ENCODE assay signal across 9 mouse cellular contexts in the genomic region with DNA sequence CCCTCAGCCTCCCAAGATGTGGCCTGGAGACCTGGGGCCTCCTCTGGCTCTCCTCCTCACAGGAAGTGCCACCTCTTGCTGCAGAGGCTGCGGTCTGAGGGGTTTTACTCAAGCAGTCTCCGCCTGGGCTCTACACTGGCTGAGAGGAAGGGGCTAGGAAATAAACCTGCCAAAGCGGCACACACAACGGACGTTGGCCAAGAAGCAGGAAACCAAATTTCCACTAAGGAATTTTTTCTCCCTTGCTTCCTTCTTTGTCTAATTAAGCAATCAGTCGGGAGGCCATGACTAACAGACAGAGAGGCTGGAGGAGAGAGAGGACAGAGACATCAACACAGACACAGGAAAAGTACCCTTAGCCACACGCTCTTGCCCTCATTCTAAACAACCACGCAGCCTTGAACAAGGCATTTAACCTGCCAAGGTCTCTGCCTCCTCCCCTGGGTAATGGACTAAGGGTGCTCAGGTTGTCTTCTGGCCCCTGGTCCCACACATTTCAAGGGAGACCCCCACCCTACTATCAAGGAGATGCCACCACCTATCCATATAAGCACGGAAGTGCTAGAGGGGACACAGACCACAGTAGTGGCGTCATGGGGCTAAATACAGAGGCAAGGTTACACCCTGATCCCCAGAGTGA. TPM values are rescaled to one million over a fixed set of nuclear protein-coding genes. Genes with fewer than 3 reads are reported as not detected.
DNase-seq lines count a peak whose midpoint lies in the region; ATAC-seq and TF ChIP-seq lines count a peak whose summit lies in the region.
"Had no signal": no experiment of that assay in that cellular context is flagged by ENCODE, and none has a peak within 500 bp of the region (broad histone marks: within the 10 kb centered on the region; RNA-seq: fewer than 3 reads in every experiment).

No protein-coding gene starts in this region.

- H3K9me3 ChIP-seq in heart, embryonic 16.5 days (replicated peaks; ENCODE audit: control insufficient read depth, low read length), result peaks cover 3% of the 10 kb centered on the region; the same call in 1 of the 2 replicates
- H3K9me3 ChIP-seq in liver, embryonic 13.5 days (replicated peaks), result no peaks in the 10 kb centered on the region
- H3K9me3 ChIP-seq: hindbrain, embryonic 12.5 days had no signal

- TF ChIP-seq POLR2A in spleen, adult 2 months (IDR thresholded peaks at IDR 0.05; ENCODE audit: low read depth, low read length), result no peak

- H3K36me3 ChIP-seq in spleen, adult 2 months (ENCODE audit: control insufficient read depth, insufficient read depth, low read length), result no peaks in the 10 kb centered on the region
- no peaks in the 10 kb centered on the region for H3K36me3 ChIP-seq in heart, embryonic 16.5 days (ENCODE audit: control insufficient read depth, insufficient read depth)
- peaks cover 14% of the 10 kb centered on the region for H3K36me3 ChIP-seq in liver, embryonic 13.5 days
- H3K36me3 ChIP-seq: hindbrain, embryonic 12.5 days had no signal

- no peak overlapping the region; the same call in 1 of the 2 replicates for H3K4me3 ChIP-seq in spleen, adult 2 months (ENCODE audit: extremely low read depth, insufficient read depth, insufficient read length)
- no peak overlapping the region for H3K4me3 ChIP-seq in heart, embryonic 16.5 days (ENCODE audit: low read length)
- H3K4me3 ChIP-seq in liver, embryonic 13.5 days (replicated peaks), result no peak overlapping the region
- H3K4me3 ChIP-seq: hindbrain, embryonic 12.5 days had no signal

- H3K27ac ChIP-seq in spleen, adult 2 months (ENCODE audit: insufficient read depth, low read length), result peak overlapping the region; percentile 39
- H3K27ac ChIP-seq in heart, embryonic 16.5 days (ENCODE audit: low read length), result peak overlapping the region; percentile 33
- H3K27ac ChIP-seq in liver, embryonic 13.5 days, result peak overlapping the region; percentile 80
- H3K27ac ChIP-seq: hindbrain, embryonic 12.5 days had no signal

- WGBS in spleen, adult 2 months, result 22% methylated on average over 10 of the region's 10 CpGs
- WGBS in heart, embryonic 16.5 days, result 56% methylated on average over 10 of the region's 10 CpGs
- WGBS in liver, embryonic 13.5 days (ENCODE audit: insufficient replicate concordance), result 23% methylated on average over 10 of the region's 10 CpGs

- no peak for ATAC-seq in heart, embryonic 16.5 days (replicated peaks; ENCODE audit: extremely low read depth, insufficient read depth, low FRiP score)
- ATAC-seq in liver, embryonic 13.5 days (ENCODE audit: low read depth), result 0 out of 2 replicates have a peak, but pooled peaks have one; percentile 5

- intact Hi-C loops in gastrocnemius, postnatal 36 days (cut with DNase I), result no loop called here

- H3K27me3 ChIP-seq in spleen, adult 2 months (ENCODE audit: control insufficient read depth, insufficient read depth, low read length), result no peaks in the 10 kb centered on the region
- no peaks in the 10 kb centered on the region for H3K27me3 ChIP-seq in heart, embryonic 16.5 days (ENCODE audit: control insufficient read depth, insufficient read depth, low read length)
- no peaks in the 10 kb centered on the region for H3K27me3 ChIP-seq in liver, embryonic 13.5 days
- H3K27me3 ChIP-seq: hindbrain, embryonic 12.5 days had no signal

- H3K9ac ChIP-seq in heart, embryonic 16.5 days (ENCODE audit: low read length), result no peak overlapping the region
- H3K9ac ChIP-seq in liver, embryonic 13.5 days, result peak overlapping the region; percentile 49; the same call in 1 of the 2 replicates
- H3K9ac ChIP-seq: hindbrain, embryonic 12.5 days had no signal

- peaks cover 7% of the 10 kb centered on the region; the same call in 1 of the 2 replicates for H3K4me1 ChIP-seq in spleen, adult 2 months (ENCODE audit: control insufficient read depth, insufficient read depth, insufficient read length)
- peaks cover 59% of the 10 kb centered on the region for H3K4me1 ChIP-seq in heart, embryonic 16.5 days (ENCODE audit: control insufficient read depth, insufficient read depth, low read length)
- H3K4me1 ChIP-seq in liver, embryonic 13.5 days (replicated peaks), result peaks cover 74% of the 10 kb centered on the region

- TF ChIP-seq CTCF in spleen, adult 2 months (IDR thresholded peaks at IDR 0.05; ENCODE audit: extremely low read depth, insufficient read depth, insufficient read length, insufficient replicate concordance), result no peak

- H3K4me2 ChIP-seq in heart, embryonic 16.5 days (ENCODE audit: low read depth, low read length), result peak overlapping the region; percentile 22
- peak overlapping the region; percentile 53 for H3K4me2 ChIP-seq in liver, embryonic 13.5 days
- H3K4me2 ChIP-seq: hindbrain, embryonic 12.5 days had no signal

- peak in 1 of 2 experiments; percentile 21 for DNase-seq in spleen, adult 2 months (ENCODE audit: low read depth in 1 of 2, low spot score in 2 of 2)
- DNase-seq in spleen, adult 18-20 months, result no peak
- DNase-seq in liver, embryonic 13.5 days, result no peak
- DNase-seq in thymus, postnatal 25 days, result peak; percentile 61
- DNase-seq in gastrocnemius, postnatal 36 days, result no peak
- no peak for DNase-seq in left cerebral cortex, adult 9 months (ENCODE audit: low spot score in 2 of 2)
- no peak for DNase-seq in adrenal gland, postnatal 10 days

RNA-seq across cellular contexts. Expression of gene H6pd, which starts 7.5 kb away (rescaled TPM):
- polyA plus RNA-seq in spleen, adult 2 months (2012; rRNA removed), result 36.1 and 45.6 TPM in 2 replicates
- polyA plus RNA-seq in heart, embryonic 16.5 days (2015; fragmentation: Nextera tagmentation; extraction: Ambion mirVana), result 11.4 and 14.6 TPM in 2 replicates
- polyA plus RNA-seq in liver, embryonic 13.5 days (2015; fragmentation: Nextera tagmentation; extraction: Ambion mirVana), result 6.8 and 7.3 TPM in 2 replicates
- total RNA-seq in gastrocnemius, postnatal 36 days (2021), result 10 to 100 TPM; 51.9 to 54.1 TPM
- 100 to 1,000 TPM; 102 to 133 TPM for total RNA-seq in adrenal gland, postnatal 10 days (2021)

RNA-seq across cellular contexts. Expression of gene Spsb1, which starts 46.5 kb away (rescaled TPM):
- 5.9 and 8.1 TPM in 2 replicates for polyA plus RNA-seq in spleen, adult 2 months (2012; rRNA removed)
- 10.5 and 12.4 TPM in 2 replicates for polyA plus RNA-seq in heart, embryonic 16.5 days (2015; fragmentation: Nextera tagmentation; extraction: Ambion mirVana)
- 0.61 and 0.97 TPM in 2 replicates for polyA plus RNA-seq in liver, embryonic 13.5 days (2015; fragmentation: Nextera tagmentation; extraction: Ambion mirVana)
- 1 to 10 TPM; 5.7 to 8.7 TPM for total RNA-seq in gastrocnemius, postnatal 36 days (2021)
- total RNA-seq in adrenal gland, postnatal 10 days (2021), result 10 to 100 TPM; 31.6 TPM
